Mouse (Mus musculus) kidney, adult 8-10 months (tissue): ENCODE measurements around the gene Hist1h4k.
"Not testable (repeated sequence)": the region's sequence is repeated elsewhere in the genome, so short reads cannot be mapped to it uniquely, and the experiment has no call there.

Source experiments
- DNase-seq, 2 experiments: peaks; one replicate each; pipeline ENCODE4 v3.0.0; 2022

Hist1h4k gene

GRCm38 (mm10) chr13:21718381-21719080 is 31.8 kb downstream of the Hist1h4k start:
- no peak for DNase-seq

GRCm38 (mm10) chr13:21717397-21718357 is 32.6 kb downstream of the Hist1h4k start, which contains the start of gene Hist1h3h:
Gene Hist1h3h, plus strand, starts transcription at chr13:21717659.
- peak; percentile 41 to 46 for DNase-seq

- DNase-seq = not testable (repeated sequence)
These were observed 33.5 kb downstream of the Hist1h4k start for GRCm38 (mm10) chr13:21716540-21717391.

GRCm38 (mm10) chr13:21715864-21716539 is 34.3 kb downstream of the Hist1h4k start, which contains the start of the genes Hist1h2bl and Hist1h2ai:
Gene Hist1h2bl, minus strand, starts transcription at chr13:21716143.
Gene Hist1h2ai, plus strand, starts transcription at chr13:21716422.
- DNase-seq = peak; percentile 54 to 71

GRCm38 (mm10) chr13:21715131-21715863 is 35.0 kb downstream of the Hist1h4k start:
- no peak for DNase-seq

- DNase-seq = peak; percentile 37 to 66
These were observed 35.6 kb downstream of the Hist1h4k start for GRCm38 (mm10) chr13:21714725-21715124.

- no peak for DNase-seq
These were observed 38.6 kb downstream of the Hist1h4k start for GRCm38 (mm10) chr13:21711698-21712097.

GRCm38 (mm10) chr13:21710821-21711525 is 39.3 kb downstream of the Hist1h4k start:
- peak; percentile 60 to 80 for DNase-seq

GRCm38 (mm10) chr13:21710031-21710711 is 40.1 kb downstream of the Hist1h4k start:
- peak; percentile 73 to 87 for DNase-seq

- no peak for DNase-seq
These were observed 43.6 kb downstream of the Hist1h4k start for GRCm38 (mm10) chr13:21706669-21707068.
